Mouse (Mus musculus): Measurements from ENCODE around the gene Hp. TPM values are rescaled to one million over a fixed set of nuclear protein-coding genes. Genes with fewer than 3 reads are reported as not detected.

The Hp gene
- polyA plus RNA-seq (2012; rRNA removed; ENCODE audit: low replicate concordance) = 556 and 579 TPM in 2 replicates

DNA sequence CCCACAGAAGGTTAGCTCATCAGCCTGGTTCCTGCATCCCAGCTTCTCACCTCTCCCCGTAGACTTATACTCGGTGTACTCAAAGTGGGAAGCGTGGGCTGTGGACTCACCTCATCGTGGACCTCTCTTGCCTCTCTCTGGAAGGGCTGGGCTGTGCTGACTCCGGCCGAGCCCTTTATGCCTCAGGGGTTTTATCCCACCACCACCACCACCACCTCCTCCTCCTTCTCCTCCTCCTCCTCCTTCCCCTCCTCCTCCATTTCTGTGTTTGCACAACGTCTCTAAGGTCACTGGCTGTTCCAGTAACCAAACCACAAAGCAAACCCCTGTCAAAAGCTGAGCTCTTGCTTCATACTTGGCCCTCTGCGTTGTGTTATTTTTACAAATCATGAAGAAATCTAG is at the start of gene Hp:
Hp (minus strand) TSS at position 273 of the 402 bp plus-strand sequence.

GRCm38 (mm10) chr8:109614243-109615210 is 35.6 kb upstream of the Hp start, which contains the start of gene Pkd1l3:
Gene Pkd1l3, plus strand, starts transcription at chr8:109614517.

DNA sequence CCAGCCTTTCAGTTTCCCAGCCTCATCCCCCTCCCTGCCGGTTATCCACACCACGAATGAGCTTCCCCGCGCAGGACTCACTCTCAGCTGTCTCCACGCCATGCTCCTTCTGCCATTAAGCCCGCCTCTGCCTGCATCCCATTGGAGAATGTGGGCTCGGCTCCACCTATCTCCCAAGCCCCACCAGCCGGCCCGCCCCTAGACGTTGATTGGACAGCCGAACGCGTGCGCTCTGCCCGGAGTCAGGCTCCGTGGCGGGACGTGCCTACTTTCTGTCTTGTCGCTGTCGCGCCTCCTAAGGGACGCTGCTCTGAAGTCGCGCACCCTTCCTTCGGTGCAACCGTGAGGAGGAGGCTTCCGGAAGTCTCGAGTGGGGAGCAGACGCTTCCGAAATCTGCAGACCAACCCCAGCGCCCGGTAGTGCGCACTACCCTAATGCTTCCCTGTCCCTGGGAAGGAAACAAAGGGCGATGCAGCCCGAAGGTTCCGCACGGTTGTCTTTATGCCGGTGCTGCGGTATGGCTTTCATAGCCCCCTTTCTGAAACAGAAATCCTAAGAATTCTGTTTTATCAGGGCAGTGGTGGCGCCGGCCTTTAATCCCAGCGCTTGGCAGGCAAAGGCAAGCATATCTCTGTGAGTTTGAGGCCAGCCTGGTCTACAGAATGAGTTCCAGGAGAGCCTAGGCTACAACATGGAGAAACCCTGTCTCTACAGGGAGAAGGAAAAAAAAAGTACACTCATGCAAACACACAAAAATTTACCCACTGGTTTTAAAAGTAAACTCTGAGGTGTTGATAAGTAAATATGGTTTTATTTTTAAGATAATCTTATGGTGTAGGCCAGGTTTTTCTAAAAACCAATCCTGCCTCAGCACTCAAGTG is 29.5 kb upstream of the Hp start, which contains the start of gene Dhodh:
Dhodh (minus strand) TSS at position 403 of the 882 bp plus-strand sequence.

GRCm38 (mm10) chr8:109565498-109566333 is 13.3 kb downstream of the Hp start, which contains the start of the genes Dhx38 and Txnl4b:
Gene Dhx38, minus strand, starts transcription at chr8:109565861.
Gene Txnl4b, plus strand, starts transcription at chr8:109565892.

Other genes starting within 250 kb of the Hp start
- gene Pmfbp1, start 85.1 kb downstream of the Hp start, polyA plus RNA-seq (2012; rRNA removed; ENCODE audit: low replicate concordance) = not detected in 2 replicates
- 14.0 and 18.5 TPM in 2 replicates for gene Dhx38, start 13.3 kb downstream of the Hp start, polyA plus RNA-seq (2012; rRNA removed; ENCODE audit: low replicate concordance)
- 5.1 and 6.4 TPM in 2 replicates for gene Txnl4b, start 13.3 kb downstream of the Hp start, polyA plus RNA-seq (2012; rRNA removed; ENCODE audit: low replicate concordance)
- 19.8 and 30.4 TPM in 2 replicates for gene Dhodh, start 29.5 kb upstream of the Hp start, polyA plus RNA-seq (2012; rRNA removed; ENCODE audit: low replicate concordance)
- 0.14 and 0.34 TPM in 2 replicates for gene Pkd1l3, start 35.3 kb upstream of the Hp start, polyA plus RNA-seq (2012; rRNA removed; ENCODE audit: low replicate concordance)
- 27.6 and 64.7 TPM in 2 replicates for gene Ist1, start 114.1 kb upstream of the Hp start, polyA plus RNA-seq (2012; rRNA removed; ENCODE audit: low replicate concordance)
- gene Zfp821, start 126.4 kb upstream of the Hp start, polyA plus RNA-seq (2012; rRNA removed; ENCODE audit: low replicate concordance) = 5.9 and 6.7 TPM in 2 replicates
- 15.7 and 16.2 TPM in 2 replicates for gene Atxn1l, start 158.6 kb upstream of the Hp start, polyA plus RNA-seq (2012; rRNA removed; ENCODE audit: low replicate concordance)
- 22.5 and 46.2 TPM in 2 replicates for gene Ap1g1, start 199.4 kb upstream of the Hp start, polyA plus RNA-seq (2012; rRNA removed; ENCODE audit: low replicate concordance)